Comparison of ENCODE assay signal across 35 mouse cellular contexts in the genomic region with DNA sequence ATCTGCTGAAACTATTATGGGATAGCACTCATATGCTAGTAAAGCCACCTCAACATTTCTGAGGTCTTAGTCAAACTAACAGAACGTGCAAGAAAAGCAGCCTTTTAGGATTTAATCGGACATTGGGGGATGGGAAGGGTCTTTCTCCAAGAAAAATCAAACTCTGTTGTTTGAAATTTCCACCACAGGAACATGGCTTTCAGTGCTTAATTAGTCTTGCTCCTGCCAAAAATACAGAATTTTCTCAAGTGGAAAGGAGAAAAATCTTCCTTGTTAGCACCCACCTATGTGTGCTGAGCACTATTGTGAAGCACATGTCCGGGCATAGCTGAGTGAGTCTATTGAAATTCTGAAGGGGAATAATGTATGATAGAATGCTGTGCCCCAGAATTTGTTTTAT.
"Had no signal": no experiment of that assay in that cellular context is flagged by ENCODE, and none has a peak within 500 bp of the region (broad histone marks: within the 10 kb centered on the region; RNA-seq: fewer than 3 reads in every experiment).

No protein-coding gene starts in this region.

- H3K36me3 ChIP-seq: heart, embryonic 10.5 days; heart, embryonic 12.5 days; heart, embryonic 13.5 days; heart, embryonic 15.5 days; hindbrain, embryonic 10.5 days; hindbrain, embryonic 12.5 days; hindbrain, embryonic 13.5 days; hindbrain, embryonic 15.5 days; intestine, embryonic 15.5 days; kidney, embryonic 15.5 days had no signal

- H3K4me2 ChIP-seq: heart, embryonic 11.5 days; heart, embryonic 12.5 days; heart, embryonic 13.5 days; heart, embryonic 15.5 days; hindbrain, embryonic 12.5 days; hindbrain, embryonic 13.5 days; hindbrain, embryonic 14.5 days; hindbrain, embryonic 15.5 days; intestine, embryonic 15.5 days; kidney, embryonic 15.5 days had no signal

- H3K4me1 ChIP-seq: heart, embryonic 10.5 days; heart, embryonic 15.5 days; hindbrain, embryonic 12.5 days; hindbrain, embryonic 13.5 days; hindbrain, embryonic 15.5 days; intestine, embryonic 15.5 days; kidney, embryonic 15.5 days had no signal

- H3K4me3 ChIP-seq: heart, embryonic 10.5 days; heart, embryonic 12.5 days; heart, embryonic 13.5 days; heart, embryonic 15.5 days; hindbrain, embryonic 10.5 days; hindbrain, embryonic 12.5 days; hindbrain, embryonic 13.5 days; hindbrain, embryonic 15.5 days; intestine, embryonic 15.5 days; kidney, embryonic 15.5 days; layer of hippocampus, adult 2 months; left cerebral cortex, adult 2 months had no signal

- H3K9ac ChIP-seq: heart, embryonic 12.5 days; heart, embryonic 13.5 days; heart, embryonic 15.5 days; hindbrain, embryonic 12.5 days; hindbrain, embryonic 13.5 days; hindbrain, embryonic 14.5 days; hindbrain, embryonic 15.5 days; intestine, embryonic 15.5 days; kidney, embryonic 15.5 days had no signal

- H3K27me3 ChIP-seq: heart, embryonic 12.5 days; heart, embryonic 13.5 days; heart, embryonic 15.5 days; hindbrain, embryonic 12.5 days; hindbrain, embryonic 13.5 days; hindbrain, embryonic 15.5 days; intestine, embryonic 15.5 days; kidney, embryonic 15.5 days had no signal

- DNase-seq: heart, postnatal 10 days; heart, postnatal 14 days; heart, postnatal 36 days; heart, postnatal 4 days; kidney, adult 11 months; kidney, adult 18-20 months; kidney, adult 2 months; kidney, adult 8-10 months; kidney, adult 9 months; kidney, postnatal 10 days; kidney, postnatal 14 days; kidney, postnatal 25 days; kidney, postnatal 36 days; kidney, postnatal 4 days; layer of hippocampus, adult 9-11 months; layer of hippocampus, postnatal 36 days had no signal

- H3K9me3 ChIP-seq: heart, embryonic 10.5 days; heart, embryonic 12.5 days; heart, embryonic 13.5 days; heart, embryonic 15.5 days; hindbrain, embryonic 10.5 days; hindbrain, embryonic 12.5 days; hindbrain, embryonic 13.5 days; hindbrain, embryonic 15.5 days; intestine, embryonic 15.5 days; kidney, embryonic 15.5 days had no signal

- ATAC-seq: hindbrain, embryonic 16.5 days; hindbrain, postnatal 0 days; inflammation-experienced regulatory T-cells, adult 6 months; intestine, embryonic 15.5 days; intestine, embryonic 16.5 days had no signal

- H3K27ac ChIP-seq: heart, embryonic 10.5 days; heart, embryonic 13.5 days; heart, embryonic 15.5 days; hindbrain, embryonic 10.5 days; hindbrain, embryonic 12.5 days; hindbrain, embryonic 13.5 days; hindbrain, embryonic 14.5 days; hindbrain, embryonic 15.5 days; hindbrain, postnatal 0 days; intestine, embryonic 15.5 days; kidney, embryonic 15.5 days; kidney, postnatal 0 days; layer of hippocampus, adult 2 months; left cerebral cortex, adult 2 months had no signal
